Mouse (Mus musculus): Measurements from ENCODE around the gene H60b. TPM values are rescaled to one million over a fixed set of nuclear protein-coding genes. Genes with fewer than 3 reads are reported as not detected.

H60b gene
- polyA plus RNA-seq (2017; shearing (Covaris generic)): 8.6 TPM

GRCm38 (mm10) chr10:22158310-22158999, at the start of gene H60b, which contains the start of gene Raet1e:
Gene H60b, plus strand, starts transcription at chr10:22158586.
Gene Raet1e, plus strand, starts transcription at chr10:22158569.

GRCm38 (mm10) chr10:22149073-22149690, 9.2 kb upstream of the H60b start, which contains the start of gene E030030I06Rik:
Gene E030030I06Rik, minus strand, starts transcription at chr10:22149270.

Other genes starting within 250 kb of the H60b start
- not detected for gene 4930444G20Rik, start 90.5 kb upstream of the H60b start, polyA plus RNA-seq (2017; shearing (Covaris generic))
- 20.2 TPM for gene E030030I06Rik, start 9.3 kb upstream of the H60b start, polyA plus RNA-seq (2017; shearing (Covaris generic))
- gene Raet1e, start within 50 bp of the H60b start, polyA plus RNA-seq (2017; shearing (Covaris generic)): 0.17 TPM
- 0.50 TPM for gene Raet1d, start 202.0 kb downstream of the H60b start, polyA plus RNA-seq (2017; shearing (Covaris generic))